Mouse (Mus musculus) testis, adult 2 months (tissue): Measurements from ENCODE around the gene Plcg2.

Experiments used
- CTCF ChIP-seq: fragments of 200-500 bp; IDR thresholded peaks from 2 replicates; pipeline ENCODE4 v1.5.1; 2012; ENCODE audit warnings: low read depth, mild to moderate bottlenecking, inconsistent platforms, low read length, moderate library complexity; ENCODE audit not compliant: control insufficient read depth, insufficient read depth, insufficient replicate concordance
- POLR2A ChIP-seq: fragments of 200-500 bp; IDR thresholded peaks from 2 replicates; pipeline ENCODE4 v1.6.1; 2012; ENCODE audit warnings: low read depth, mild to moderate bottlenecking, inconsistent platforms, low read length, moderate library complexity; ENCODE audit not compliant: control insufficient read depth

DNA sequence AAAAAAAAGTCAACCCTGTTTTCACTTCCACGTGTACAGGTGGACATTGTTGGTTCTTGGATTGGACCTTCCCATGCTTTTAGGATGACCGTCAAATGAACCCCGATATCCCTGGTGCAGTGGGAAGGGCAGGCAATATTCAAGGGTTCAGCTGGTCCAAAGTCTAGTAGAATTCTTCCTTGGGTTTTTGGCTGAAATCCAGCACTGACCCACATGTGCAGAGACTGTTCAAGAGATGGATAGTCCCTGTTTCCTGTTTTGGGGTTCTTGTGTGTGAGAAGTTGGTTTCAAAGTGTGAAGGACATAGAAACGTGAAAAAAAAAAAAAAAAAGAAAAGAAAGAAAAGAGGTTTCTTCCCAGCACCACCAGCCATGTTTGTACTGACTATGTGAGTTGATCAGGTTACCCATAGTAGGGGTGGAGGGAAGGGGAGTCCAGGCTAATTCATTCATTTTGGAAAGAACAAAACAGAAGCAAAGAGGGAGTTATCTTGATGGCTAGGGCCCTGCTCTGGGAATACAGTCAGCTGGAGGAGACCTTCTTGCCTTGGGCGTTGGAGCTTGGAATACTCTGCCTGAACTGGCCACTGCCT is 2.2 kb downstream of the Plcg2 start:
- TF ChIP-seq CTCF (no peak), POLR2A (no peak)
